Mouse (Mus musculus) limb, embryonic 12.5 days (tissue): ENCODE data around the gene Cyp2d34. TPM values are rescaled to one million over a fixed set of nuclear protein-coding genes. Genes with fewer than 3 reads are reported as not detected.

Experiments used
- ATAC-seq: fragments of 200-750 bp; cut with Nextera tagmentation; 2 replicates; pipeline ENCODE4 v1.8.0; 2017; ENCODE audit warnings: low read depth, moderate TSS enrichment; ENCODE audit not compliant: insufficient number of reproducible peaks, insufficient read depth, low FRiP score, low TSS enrichment
- H3K27ac ChIP-seq: fragments of 300-500 bp; sonication (generic); 2 replicates; pipeline ENCODE4 v1.5.1; 2016; ENCODE audit warnings: mild to moderate bottlenecking, moderate library complexity
- H3K27me3 ChIP-seq: fragments of 300-500 bp; sonication (generic); 2 replicates; pipeline ENCODE4 v1.6.1; 2016; ENCODE audit warnings: mild to moderate bottlenecking, moderate library complexity
- H3K36me3 ChIP-seq: fragments of 300-500 bp; sonication (generic); 2 replicates; pipeline ENCODE4 v1.6.1; 2016; ENCODE audit warnings: mild to moderate bottlenecking, moderate library complexity
- H3K4me1 ChIP-seq: fragments of 300-500 bp; sonication (generic); replicated peaks from 2 replicates; pipeline ENCODE4 v1.6.1; 2016
- H3K4me2 ChIP-seq: fragments of 300-500 bp; sonication (generic); 2 replicates; pipeline ENCODE4 v1.6.1; 2016; ENCODE audit warnings: mild to moderate bottlenecking, moderate library complexity
- H3K4me3 ChIP-seq: fragments of 300-500 bp; sonication (generic); replicated peaks from 2 replicates; pipeline ENCODE4 v1.5.1; 2016; ENCODE audit warnings: mild to moderate bottlenecking
- H3K9ac ChIP-seq: fragments of 300-500 bp; sonication (generic); replicated peaks from 2 replicates; pipeline ENCODE4 v1.6.1; 2016; ENCODE audit warnings: mild to moderate bottlenecking, moderate library complexity
- H3K9me3 ChIP-seq: fragments of 300-500 bp; sonication (generic); 2 replicates; pipeline ENCODE4 v1.6.1; 2016; ENCODE audit warnings: mild to moderate bottlenecking, moderate library complexity
- WGBS: fragments of 180-500 bp; shearing (Covaris S2); methylation state at CpG from one replicate; pipeline ENCODE4 v1.1.7; 2016; 5-methylcytosine and 5-hydroxymethylcytosine counted together
- polyA plus RNA-seq: library from polyadenylated mRNA; unstranded; fragments of >200 nt; fragmentation: Nextera tagmentation; extraction: Ambion mirVana; gene quantifications from 2 replicates; pipeline ENCODE4 v1.2.1, GENCODE M21; 2016

Cyp2d34 gene
- polyA plus RNA-seq = not detected in 2 replicates

DNA sequence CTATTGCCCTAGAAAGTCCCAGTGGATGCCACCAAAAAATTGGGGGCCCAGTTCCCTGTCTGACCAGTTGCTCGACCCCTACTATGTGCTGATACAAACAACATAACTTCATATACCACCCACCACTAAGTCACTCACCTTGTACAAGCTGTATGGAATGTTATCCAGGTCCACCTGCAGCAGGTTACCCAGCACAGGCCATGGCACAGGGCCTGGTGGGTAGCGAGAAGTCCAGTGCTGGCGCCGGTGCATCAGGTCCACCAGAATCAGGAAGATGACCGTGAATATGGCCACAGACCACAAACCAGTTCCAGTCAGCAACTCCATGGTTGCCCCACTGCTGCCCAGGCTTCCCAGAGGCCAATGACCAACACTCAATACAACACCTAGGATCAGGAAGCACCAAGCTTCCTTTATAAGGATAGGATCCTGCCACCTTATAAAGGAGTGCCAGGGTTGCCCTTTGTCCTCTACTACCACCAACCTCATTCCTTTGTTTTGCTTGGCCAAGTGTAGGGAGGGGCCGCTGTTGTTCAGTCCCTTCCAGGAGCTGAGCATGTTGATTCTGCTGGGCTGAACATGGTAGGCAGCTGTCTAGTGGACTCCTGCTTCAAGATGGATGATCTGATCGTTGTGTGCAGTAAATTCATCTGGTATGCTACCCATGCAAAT, at the start of gene Cyp2d34:
TSS of gene Cyp2d34 (minus strand) at position 416 of the 672 bp plus-strand sequence.
- no peak for ATAC-seq

DNA sequence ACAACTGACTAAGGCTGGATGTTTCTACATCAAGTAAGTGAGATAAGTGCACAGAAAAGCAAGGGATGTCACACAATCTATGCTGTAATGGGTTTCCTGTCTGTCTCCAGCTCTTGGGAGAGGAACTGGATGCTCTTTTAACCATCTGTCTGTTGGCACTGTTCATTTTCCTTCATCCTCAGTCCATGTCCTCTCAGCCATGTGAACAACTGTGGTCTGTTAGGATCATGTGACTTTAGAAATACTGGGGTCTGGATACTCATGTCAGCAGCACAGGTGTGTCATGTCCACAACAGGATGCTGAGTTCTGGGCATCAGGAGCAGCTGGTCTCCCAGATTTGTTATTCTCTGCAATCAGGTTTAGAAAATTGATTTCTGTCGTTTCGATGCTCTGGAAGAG, 35.6 kb upstream of the Cyp2d34 start:
- Histone ChIP-seq H3K4me3 (no peak overlapping the region), H3K4me2 (no peak overlapping the region), H3K9me3 (no peaks in the 10 kb centered on the region), H3K27ac (no peak overlapping the region), H3K9ac (no peak overlapping the region), H3K27me3 (no peaks in the 10 kb centered on the region), H3K4me1 (no peaks in the 10 kb centered on the region), H3K36me3 (no peaks in the 10 kb centered on the region)
- no peak for ATAC-seq
- 91% methylated on average over 2 of the region's 2 CpGs for WGBS

More for the DNA sequence above, at the start of gene Cyp2d34:
- Histone ChIP-seq H3K27ac (no peak within 1 kb of the TSS), H3K9me3 (no peaks in the 10 kb centered on the region), H3K4me3 (no peak within 1 kb of the TSS), H3K4me1 (no peaks in the 10 kb centered on the region), H3K9ac (no peak within 1 kb of the TSS), H3K27me3 (no peaks in the 10 kb centered on the region), H3K36me3 (no peaks in the 10 kb centered on the region), H3K4me2 (no peak within 1 kb of the TSS)
- 88% methylated on average over 7 of the region's 7 CpGs for WGBS

DNA sequence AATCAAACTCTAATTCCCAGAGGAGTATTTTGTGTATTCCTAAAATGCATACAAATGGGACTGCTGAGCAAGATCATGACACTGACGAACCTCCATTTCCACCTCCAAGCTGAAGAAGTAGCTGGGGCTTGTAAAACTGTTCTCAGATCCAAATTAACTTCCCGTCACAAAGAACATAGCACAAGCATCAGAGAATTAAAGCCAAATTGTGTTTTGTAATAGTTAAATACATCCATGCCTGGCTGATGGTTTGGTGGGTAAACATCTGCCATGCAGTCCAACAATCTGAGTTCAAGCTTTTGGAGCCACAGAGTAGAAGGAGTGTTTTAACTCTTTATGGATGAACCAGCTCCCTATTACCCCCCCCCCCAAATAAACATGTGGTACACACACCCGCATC, 23.6 kb upstream of the Cyp2d34 start:
- 80% methylated on average over 3 of the region's 3 CpGs for WGBS
- Histone ChIP-seq H3K27ac (no peak overlapping the region), H3K9me3 (no peaks in the 10 kb centered on the region), H3K9ac (no peak overlapping the region), H3K27me3 (no peaks in the 10 kb centered on the region), H3K4me3 (no peak overlapping the region), H3K4me1 (no peaks in the 10 kb centered on the region), H3K4me2 (no peak overlapping the region), H3K36me3 (no peaks in the 10 kb centered on the region)
- ATAC-seq = no peak

DNA sequence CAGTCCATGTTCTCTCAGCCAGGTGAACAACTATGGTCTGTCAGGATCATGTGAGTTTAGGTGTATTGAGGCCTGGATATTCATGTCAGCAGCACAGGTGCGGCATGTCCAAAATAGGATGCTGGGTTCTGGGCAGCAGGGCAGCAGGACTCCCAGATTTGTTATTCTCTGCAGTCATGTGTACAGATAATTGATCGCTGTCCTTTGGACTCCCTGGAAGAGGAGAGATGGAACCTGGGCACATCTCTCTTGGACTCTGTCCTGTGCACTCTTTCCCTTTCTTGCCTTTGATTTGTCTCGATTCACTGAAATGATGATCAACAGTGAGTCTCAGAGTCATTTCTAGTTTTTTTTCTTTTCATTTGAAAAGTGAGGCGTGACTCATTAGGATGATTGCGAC, 23.0 kb upstream of the Cyp2d34 start:
- 93% methylated on average over 5 of the region's 5 CpGs for WGBS
- Histone ChIP-seq H3K27ac (no peak overlapping the region), H3K36me3 (no peaks in the 10 kb centered on the region), H3K27me3 (no peaks in the 10 kb centered on the region), H3K9ac (no peak overlapping the region), H3K4me1 (no peaks in the 10 kb centered on the region), H3K4me3 (no peak overlapping the region), H3K4me2 (no peak overlapping the region), H3K9me3 (no peaks in the 10 kb centered on the region)
- ATAC-seq = no peak

DNA sequence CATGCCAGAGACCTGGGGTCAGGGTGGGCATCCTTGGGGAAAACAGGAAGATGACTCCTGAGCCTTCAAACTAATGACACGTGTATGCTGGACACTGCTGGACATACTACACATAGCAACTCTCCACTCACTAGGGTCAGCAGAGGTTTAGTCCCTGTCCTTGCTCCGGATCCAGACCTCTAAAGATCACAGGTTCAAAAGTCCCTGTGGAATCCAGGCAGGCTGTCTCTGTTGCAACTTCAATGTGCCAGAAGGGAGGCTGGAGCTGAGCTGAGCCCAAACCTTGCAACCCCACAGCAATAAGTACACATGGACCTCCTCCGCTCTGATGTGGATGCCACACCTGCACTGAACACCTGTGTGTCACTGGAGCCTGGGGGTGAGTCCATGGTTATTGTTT, 22.0 kb upstream of the Cyp2d34 start:
- H3K4me2 ChIP-seq = no peak overlapping the region
- no peak for ATAC-seq
- no peak overlapping the region for H3K27ac ChIP-seq
- 75% methylated on average over 3 of the region's 3 CpGs for WGBS
- H3K27me3 ChIP-seq = no peaks in the 10 kb centered on the region
- no peaks in the 10 kb centered on the region for H3K36me3 ChIP-seq
- H3K9me3 ChIP-seq = no peaks in the 10 kb centered on the region
- no peaks in the 10 kb centered on the region for H3K4me1 ChIP-seq
- H3K4me3 ChIP-seq = no peak overlapping the region
- no peak overlapping the region for H3K9ac ChIP-seq

DNA sequence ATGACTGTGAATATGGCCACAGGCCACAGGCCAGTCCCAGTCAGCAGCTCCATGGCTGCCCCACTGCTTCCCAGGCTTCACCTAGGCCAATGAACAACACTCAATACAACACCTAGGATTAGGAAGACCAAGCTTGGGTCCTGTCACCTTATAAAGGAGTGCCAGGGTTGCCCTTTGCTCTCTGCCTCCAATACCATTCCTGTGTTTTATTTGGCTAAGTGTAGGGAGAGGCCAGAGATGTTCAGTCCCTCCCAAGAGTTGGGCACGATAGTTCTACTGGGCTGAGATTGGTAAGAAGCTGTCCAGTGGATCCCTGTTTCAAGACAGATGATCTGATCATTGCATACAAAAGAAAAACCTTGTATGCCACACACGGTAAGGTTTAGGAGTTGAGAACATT, 21.2 kb upstream of the Cyp2d34 start:
- WGBS = 81% methylated on average over 2 of the region's 2 CpGs
- no peaks in the 10 kb centered on the region for H3K36me3 ChIP-seq
- no peak overlapping the region for H3K27ac ChIP-seq
- no peaks in the 10 kb centered on the region for H3K9me3 ChIP-seq
- no peaks in the 10 kb centered on the region for H3K4me1 ChIP-seq
- ATAC-seq = no peak
- H3K9ac ChIP-seq = no peak overlapping the region
- H3K4me3 ChIP-seq = no peak overlapping the region
- no peaks in the 10 kb centered on the region for H3K27me3 ChIP-seq
- H3K4me2 ChIP-seq = no peak overlapping the region

DNA sequence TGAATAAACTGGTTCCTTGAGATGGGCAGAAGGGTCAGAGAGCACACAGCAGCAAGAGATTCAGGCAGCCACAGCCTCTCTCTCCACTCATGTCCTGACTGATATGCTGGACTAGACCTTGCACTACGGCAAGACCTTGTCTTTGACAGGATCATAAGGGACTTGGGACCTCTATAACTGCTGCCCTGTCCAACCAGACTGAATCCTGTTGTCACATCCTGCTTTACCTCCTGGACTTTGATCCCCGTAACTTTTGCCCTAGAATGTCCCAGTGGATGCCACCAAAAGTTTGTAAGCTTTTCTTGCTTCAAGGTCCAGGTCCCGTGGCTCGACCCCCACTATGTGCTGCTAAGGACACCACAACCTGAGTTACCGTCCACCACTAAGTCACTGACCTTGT, 20.6 kb upstream of the Cyp2d34 start:
- ATAC-seq = no peak
- no peak overlapping the region for H3K9ac ChIP-seq
- H3K27ac ChIP-seq = no peak overlapping the region
- 83% methylated on average over 5 of the region's 5 CpGs for WGBS
- H3K36me3 ChIP-seq = no peaks in the 10 kb centered on the region
- no peaks in the 10 kb centered on the region for H3K4me1 ChIP-seq
- H3K9me3 ChIP-seq = no peaks in the 10 kb centered on the region
- no peaks in the 10 kb centered on the region for H3K27me3 ChIP-seq
- no peak overlapping the region for H3K4me2 ChIP-seq
- H3K4me3 ChIP-seq = no peak overlapping the region

DNA sequence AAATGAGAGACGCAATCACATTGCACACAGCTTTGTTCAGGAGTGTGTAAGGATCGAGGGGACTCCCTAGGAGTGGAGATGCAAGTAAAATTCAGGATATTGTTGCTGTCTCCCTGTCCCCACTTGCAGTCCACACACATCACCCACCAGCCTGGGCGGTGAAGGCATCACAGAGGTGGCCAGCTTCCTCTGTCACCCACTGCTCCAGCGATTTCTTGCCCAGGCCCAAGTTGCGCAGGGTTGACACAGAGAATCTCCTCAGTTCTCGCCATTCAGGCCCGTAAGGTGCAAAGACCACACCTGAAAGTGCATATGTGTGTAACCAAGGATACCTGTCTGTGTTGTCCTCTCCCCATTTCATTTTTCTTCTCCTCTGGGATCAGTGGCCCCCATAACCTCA, 19.5 kb upstream of the Cyp2d34 start:
- 91% methylated on average over 7 of the region's 7 CpGs for WGBS
- Histone ChIP-seq H3K9ac (no peak overlapping the region), H3K27me3 (no peaks in the 10 kb centered on the region), H3K36me3 (no peaks in the 10 kb centered on the region), H3K4me2 (no peak overlapping the region), H3K4me1 (no peaks in the 10 kb centered on the region), H3K9me3 (no peaks in the 10 kb centered on the region), H3K4me3 (no peak overlapping the region), H3K27ac (no peak overlapping the region)
- no peak for ATAC-seq

DNA sequence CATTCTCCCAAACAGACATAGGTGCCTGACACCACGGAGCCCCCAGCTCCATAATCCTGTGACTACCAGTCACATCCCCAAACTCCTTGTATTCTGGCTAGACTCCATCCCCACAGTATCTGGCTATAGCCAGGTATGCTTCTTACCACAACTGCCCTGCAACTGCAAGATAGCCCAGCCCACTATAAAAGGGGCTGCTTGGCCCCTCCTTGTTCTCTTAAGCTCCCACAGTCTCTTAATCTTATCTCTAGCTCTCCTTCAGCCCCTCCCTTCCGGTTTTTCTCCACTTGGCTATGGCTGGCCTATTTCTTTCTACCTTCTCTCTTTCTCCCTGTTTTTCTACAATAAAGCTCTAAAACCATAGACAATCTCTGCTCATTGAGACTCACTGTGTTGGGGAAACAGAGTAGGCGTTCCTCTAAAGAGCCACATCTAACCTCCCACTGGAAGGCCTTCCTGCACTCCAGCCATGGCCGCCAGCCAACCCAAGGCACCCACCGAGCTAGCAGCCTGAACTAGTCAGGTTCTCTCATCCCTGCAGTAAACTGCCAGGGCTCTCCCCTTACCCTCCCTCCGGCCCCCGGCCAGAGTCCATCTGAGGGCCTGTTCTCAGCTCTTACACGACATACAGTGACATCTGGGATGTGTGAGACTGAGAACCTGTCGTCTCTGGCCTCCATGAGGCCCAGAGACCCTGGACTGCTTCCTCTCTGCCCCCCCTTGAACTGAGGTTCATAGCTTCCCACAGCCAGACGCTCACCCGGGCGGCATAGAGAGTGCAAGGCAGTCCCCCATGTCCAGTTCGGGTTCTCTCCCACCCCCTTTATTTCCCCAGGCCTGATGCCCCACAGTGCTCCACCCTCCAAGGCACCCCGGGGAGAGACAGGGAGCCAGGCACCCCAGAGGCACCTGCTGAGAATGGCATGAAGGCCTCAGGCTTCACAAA, 16.7 kb upstream of the Cyp2d34 start:
- Histone ChIP-seq H3K36me3 (no peaks in the 10 kb centered on the region), H3K27me3 (no peaks in the 10 kb centered on the region), H3K9ac (no peak overlapping the region), H3K9me3 (no peaks in the 10 kb centered on the region), H3K4me1 (no peaks in the 10 kb centered on the region), H3K27ac (no peak overlapping the region), H3K4me2 (no peak overlapping the region), H3K4me3 (no peak overlapping the region)
- 80% methylated on average over 14 of the region's 14 CpGs for WGBS
- no peak for ATAC-seq

DNA sequence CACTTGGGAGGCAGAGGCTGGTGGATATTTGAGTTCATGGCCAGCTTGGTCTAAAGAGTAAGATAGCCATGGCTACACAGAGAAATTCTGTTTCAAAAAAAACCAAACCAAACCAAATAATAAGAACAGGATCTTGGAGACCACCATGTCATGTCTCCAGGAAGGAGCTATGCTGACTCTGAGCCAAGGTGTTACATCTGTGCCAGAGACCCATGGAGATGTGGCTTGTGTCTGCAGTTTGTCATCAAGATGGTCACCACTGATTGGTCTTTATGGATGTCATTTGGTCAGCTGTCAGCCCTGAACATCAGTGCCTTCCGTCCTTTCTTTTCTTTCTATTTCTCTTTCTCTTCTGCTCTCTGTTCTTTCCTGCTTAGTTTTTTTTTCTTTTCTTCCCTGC, 14.2 kb upstream of the Cyp2d34 start:
- H3K4me1 ChIP-seq = no peaks in the 10 kb centered on the region
- 83% methylated on average over 1 of the region's 1 CpGs for whole genome bisulfite sequencing
- no peaks in the 10 kb centered on the region for H3K36me3 ChIP-seq

DNA sequence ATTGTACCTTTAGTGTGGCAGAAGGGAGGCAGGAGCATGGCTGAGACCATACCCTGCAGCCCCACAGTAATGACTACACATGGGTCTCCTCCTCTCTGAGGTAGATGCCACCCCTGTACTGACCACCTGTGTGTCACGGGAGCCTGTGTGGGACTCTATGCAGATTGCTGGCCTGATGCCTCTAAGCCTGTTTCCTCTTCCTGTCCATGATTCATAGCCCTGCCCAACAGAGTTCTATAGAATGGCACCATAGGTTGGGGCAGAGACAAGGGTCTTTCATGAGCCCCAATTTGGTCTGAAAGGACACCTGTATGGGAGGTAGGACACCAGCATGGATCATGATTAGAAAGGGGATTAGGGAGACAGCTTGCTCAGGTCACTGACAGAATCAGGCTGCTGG, 1.2 kb upstream of the Cyp2d34 start:
- WGBS = 95% methylated on average over 1 of the region's 1 CpGs
- Histone ChIP-seq H3K4me2 (no peak overlapping the region), H3K27ac (no peak overlapping the region)

More for the DNA sequence above, 14.2 kb upstream of the Cyp2d34 start:
- Histone ChIP-seq H3K4me3 (no peak overlapping the region), H3K9ac (no peak overlapping the region), H3K4me2 (no peak overlapping the region), H3K27me3 (no peaks in the 10 kb centered on the region), H3K9me3 (no peaks in the 10 kb centered on the region), H3K27ac (no peak overlapping the region)
- no peak for ATAC-seq

More for the DNA sequence above, 1.2 kb upstream of the Cyp2d34 start:
- Histone ChIP-seq H3K4me3 (no peak overlapping the region), H3K27me3 (no peaks in the 10 kb centered on the region), H3K9me3 (no peaks in the 10 kb centered on the region), H3K9ac (no peak overlapping the region), H3K4me1 (no peaks in the 10 kb centered on the region), H3K36me3 (no peaks in the 10 kb centered on the region)
- ATAC-seq = no peak
